Mouse (Mus musculus) erythroblast, embryonic 14.5 days (primary cell): ENCODE data around the gene Ccdc122. TPM values are rescaled to one million over a fixed set of nuclear protein-coding genes. Genes with fewer than 3 reads are reported as not detected.

Experiments used
- H3K27me3 ChIP-seq: 2 replicates; pipeline ENCODE4 v1.6.1; 2012; ENCODE audit warnings: inconsistent platforms; ENCODE audit not compliant: control insufficient read depth
- H3K36me3 ChIP-seq: 2 replicates; pipeline ENCODE4 v1.6.1; 2012; ENCODE audit warnings: mild to moderate bottlenecking, inconsistent platforms; ENCODE audit not compliant: control insufficient read depth
- H3K4me1 ChIP-seq: 2 replicates; pipeline ENCODE4 v1.6.1; 2012; ENCODE audit warnings: inconsistent platforms; ENCODE audit not compliant: control insufficient read depth
- H3K4me3 ChIP-seq: replicated peaks from 2 replicates; pipeline ENCODE3; 2012; ENCODE audit warnings: moderate library complexity, mild to moderate bottlenecking, inconsistent platforms
- H3K9me3 ChIP-seq: 2 replicates; pipeline ENCODE4 v1.6.1; 2012; ENCODE audit warnings: low read length, inconsistent platforms, mixed read lengths; ENCODE audit not compliant: control insufficient read depth
- GATA1 ChIP-seq: IDR thresholded peaks from 2 replicates; pipeline ENCODE4 v1.6.1; 2012; ENCODE audit warnings: low read length, inconsistent platforms, mixed read lengths
- TAL1 ChIP-seq: IDR thresholded peaks from 3 replicates; pipeline ENCODE4 v1.6.1; 2012; ENCODE audit warnings: low read length, inconsistent platforms, mixed read lengths
- polyA plus RNA-seq: library from polyadenylated mRNA; stranded (reverse); fragments of >175 nt; gene quantifications from 2 replicates; pipeline ENCODE4 v1.2.3, GENCODE M21; 2012

Ccdc122 gene
- polyA plus RNA-seq, 1 experiment = not detected

DNA sequence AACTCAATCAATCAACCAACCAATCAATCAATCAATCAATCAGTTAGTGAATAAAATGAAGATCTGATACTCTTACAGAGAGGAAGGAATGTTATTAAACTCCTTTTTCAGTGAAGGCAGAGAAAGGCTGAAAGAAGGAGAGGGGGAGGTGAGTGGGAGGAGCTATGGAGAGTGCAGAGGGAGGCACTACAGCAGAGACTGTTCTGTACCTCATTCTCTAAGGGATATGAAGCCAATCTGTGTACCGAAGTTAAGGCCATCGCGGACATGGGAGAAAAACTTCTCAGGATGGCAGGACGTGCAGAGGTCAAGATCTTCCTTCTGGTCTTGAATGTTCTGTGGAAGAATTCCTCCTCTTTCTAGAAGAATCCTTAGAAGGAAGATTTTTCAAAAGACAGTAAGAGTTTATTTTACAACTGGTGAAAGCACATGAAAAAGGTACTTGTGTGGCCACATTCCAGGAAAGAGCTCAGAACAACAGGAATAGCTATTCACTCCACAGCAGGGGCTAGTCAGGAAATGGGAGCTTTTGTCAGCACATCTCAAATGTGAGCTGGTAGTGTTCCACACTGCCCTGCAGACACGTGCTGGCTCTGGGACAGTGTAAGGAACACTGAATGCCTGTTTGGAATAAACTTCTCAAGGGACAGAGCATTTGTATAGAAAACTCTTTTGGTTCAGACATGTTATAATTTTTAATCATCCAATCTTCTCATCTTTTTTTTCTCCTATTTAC is 7.1 kb upstream of the Ccdc122 start:
- Histone ChIP-seq H3K4me1 (no peaks in the 10 kb centered on the region), H3K9me3 (no peaks in the 10 kb centered on the region), H3K27me3 (no peaks in the 10 kb centered on the region), H3K36me3 (no peaks in the 10 kb centered on the region; the same call in 1 of the 2 replicates), H3K4me3 (no peak overlapping the region)
- TF ChIP-seq GATA1 (no peak), TAL1 (no peak)

DNA sequence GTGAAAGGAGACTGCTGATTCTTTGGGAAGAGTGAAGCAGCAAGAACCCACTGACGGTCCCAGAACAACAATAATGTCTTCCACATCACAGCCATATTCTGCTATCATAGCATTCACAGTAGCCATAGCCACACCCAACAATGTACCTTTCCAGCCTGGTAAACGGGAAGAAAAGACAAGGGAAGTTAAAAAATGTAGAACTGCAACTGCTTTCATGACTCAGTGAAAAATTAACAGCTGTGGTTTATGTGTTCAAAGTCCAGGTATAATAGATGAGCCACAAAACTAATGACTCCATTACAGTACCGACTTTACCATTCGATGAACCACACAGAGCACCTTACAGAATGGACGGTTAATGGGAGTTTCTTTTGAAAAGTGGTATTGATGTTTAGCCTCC is 5.8 kb upstream of the Ccdc122 start:
- H3K4me3 ChIP-seq = no peak overlapping the region

DNA sequence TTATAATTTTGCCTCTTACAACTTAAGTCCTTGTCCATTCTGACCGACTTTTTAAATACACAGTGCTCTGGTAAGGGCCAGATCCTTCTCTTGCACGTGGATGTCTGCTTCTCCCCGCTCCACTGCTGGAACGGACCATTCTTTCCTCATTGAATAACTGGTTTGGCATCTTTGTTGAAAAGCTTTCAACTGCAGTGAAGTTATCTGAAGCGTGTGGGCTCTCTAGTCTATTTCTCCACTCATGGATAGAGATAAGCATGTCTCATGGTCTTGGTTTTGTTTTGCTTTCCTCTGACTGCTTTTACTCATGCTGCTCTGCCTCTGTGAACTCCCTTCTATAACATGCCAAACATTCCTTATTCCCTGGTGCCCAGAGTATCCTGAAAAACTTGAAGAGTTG is 4.1 kb upstream of the Ccdc122 start:
- Histone ChIP-seq H3K4me3 (no peak overlapping the region), H3K27me3 (peaks cover 11% of the 10 kb centered on the region), H3K4me1 (peaks cover 11% of the 10 kb centered on the region), H3K36me3 (no peaks in the 10 kb centered on the region; the same call in 1 of the 2 replicates), H3K9me3 (no peaks in the 10 kb centered on the region)
- no peak for TF ChIP-seq GATA1
- no peak for TF ChIP-seq TAL1

More for the DNA sequence above, 5.8 kb upstream of the Ccdc122 start:
- Histone ChIP-seq H3K27me3 (peaks cover 5% of the 10 kb centered on the region), H3K9me3 (no peaks in the 10 kb centered on the region), H3K4me1 (no peaks in the 10 kb centered on the region), H3K36me3 (no peaks in the 10 kb centered on the region; the same call in 1 of the 2 replicates)
- TF ChIP-seq TAL1 = no peak
- TF ChIP-seq GATA1 = no peak

DNA sequence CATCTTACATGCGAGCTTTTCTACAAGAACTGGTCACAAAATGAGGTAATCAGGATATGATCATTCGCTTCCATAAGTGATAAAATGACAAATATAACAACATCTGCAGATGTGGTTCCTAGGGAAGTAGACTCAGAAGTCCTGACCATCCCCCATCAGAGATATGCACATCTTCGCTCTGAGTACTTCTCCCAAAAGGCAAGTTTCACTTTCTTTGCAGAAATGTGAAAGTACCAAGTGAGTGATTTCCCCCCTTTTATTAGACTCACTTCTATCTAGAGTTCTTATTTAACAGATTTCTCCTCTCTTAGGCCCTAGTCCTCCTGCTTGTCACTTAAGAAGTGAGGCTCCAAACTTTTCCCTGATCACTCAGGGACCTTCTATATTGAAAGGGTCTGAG is 3.2 kb upstream of the Ccdc122 start:
- H3K4me1 ChIP-seq = peaks cover 12% of the 10 kb centered on the region
- TF ChIP-seq TAL1 (no peak), GATA1 (no peak)
- H3K9me3 ChIP-seq = no peaks in the 10 kb centered on the region
- H3K27me3 ChIP-seq = peaks cover 11% of the 10 kb centered on the region
- H3K36me3 ChIP-seq = no peaks in the 10 kb centered on the region; the same call in 1 of the 2 replicates
- H3K4me3 ChIP-seq = no peak overlapping the region

DNA sequence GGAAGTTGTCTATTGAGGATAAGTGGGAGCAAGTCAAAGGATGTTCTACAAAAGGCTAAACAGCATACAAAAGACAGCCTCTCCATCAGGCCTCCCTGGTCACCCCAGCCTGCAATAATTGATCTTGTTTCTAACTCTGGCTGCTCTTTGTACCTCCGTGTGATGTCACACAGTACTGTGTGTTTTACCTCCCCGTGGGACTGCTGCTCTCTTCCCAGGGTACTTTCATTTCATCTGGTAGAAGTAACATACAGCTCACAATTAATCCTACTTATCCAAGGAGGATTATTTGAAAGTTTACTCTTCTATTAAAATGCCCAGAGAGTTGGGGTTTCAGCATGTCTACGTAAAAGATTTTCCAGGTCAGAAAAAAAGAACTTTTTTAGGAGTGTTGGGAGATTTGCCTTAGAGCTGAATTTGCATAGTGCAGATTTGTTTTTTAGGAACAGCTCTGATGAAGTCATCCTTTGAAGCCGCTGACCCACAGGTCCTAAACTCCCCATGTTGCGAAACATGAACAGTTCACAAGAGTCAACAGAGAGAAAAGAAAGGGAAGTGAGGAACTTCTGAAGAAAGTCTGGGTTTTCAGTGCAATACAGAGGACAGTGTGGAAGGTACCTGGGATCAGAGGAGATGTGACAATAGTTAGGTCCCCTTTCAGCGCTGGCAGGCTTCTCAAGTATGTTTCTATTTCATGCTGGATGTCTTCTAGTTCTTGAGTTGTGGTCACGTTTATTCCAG is 2.2 kb upstream of the Ccdc122 start:
- Histone ChIP-seq H3K9me3 (no peaks in the 10 kb centered on the region), H3K4me1 (peaks cover 12% of the 10 kb centered on the region), H3K36me3 (no peaks in the 10 kb centered on the region; the same call in 1 of the 2 replicates), H3K27me3 (peaks cover 11% of the 10 kb centered on the region), H3K4me3 (no peak overlapping the region)
- TF ChIP-seq GATA1 = no peak
- TF ChIP-seq TAL1 = no peak

DNA sequence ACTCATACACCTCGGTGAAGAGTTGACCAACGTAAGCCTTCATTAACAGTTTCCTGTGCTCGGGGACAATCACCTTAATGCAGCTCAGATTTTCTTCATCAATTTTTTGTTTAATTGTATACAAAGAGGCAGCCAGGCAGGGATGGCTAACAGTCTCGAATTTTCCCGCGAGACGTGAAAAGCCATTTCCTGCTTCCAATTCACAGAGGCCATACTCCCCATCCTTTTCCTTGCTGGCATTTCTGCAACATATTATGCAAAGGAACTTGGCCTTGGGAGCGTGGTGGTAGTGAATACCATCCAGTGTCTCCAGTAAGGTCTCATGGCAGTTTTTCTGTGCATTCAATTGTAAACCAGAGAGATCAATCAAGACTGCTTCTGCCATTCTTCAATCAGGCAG is 1.6 kb upstream of the Ccdc122 start:
- H3K4me1 ChIP-seq = peaks cover 12% of the 10 kb centered on the region
- H3K9me3 ChIP-seq = no peaks in the 10 kb centered on the region
- H3K27me3 ChIP-seq = peaks cover 11% of the 10 kb centered on the region
- no peaks in the 10 kb centered on the region; the same call in 1 of the 2 replicates for H3K36me3 ChIP-seq
- no peak overlapping the region for H3K4me3 ChIP-seq
- no peak for TF ChIP-seq GATA1
- no peak for TF ChIP-seq TAL1

DNA sequence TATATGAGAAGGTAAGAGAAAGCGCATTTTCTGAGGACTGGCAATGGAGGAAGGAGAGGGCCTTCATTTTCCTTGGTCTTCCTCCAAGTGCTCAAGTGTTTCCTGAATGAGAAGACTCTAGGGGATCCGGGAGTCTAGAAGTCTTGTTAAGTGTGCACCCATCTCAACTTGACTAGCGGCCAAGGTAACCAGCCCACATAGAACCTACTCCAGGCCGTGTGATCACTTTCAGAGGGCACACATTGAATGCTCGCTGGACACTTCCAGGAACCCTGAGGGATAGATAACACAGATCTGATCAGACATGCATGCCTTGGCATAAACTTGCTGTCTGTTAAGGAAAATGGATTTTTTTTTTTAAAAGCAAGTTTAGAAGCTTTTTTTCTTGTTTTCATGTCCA is 758 bp downstream of the Ccdc122 start:
- H3K9me3 ChIP-seq = no peaks in the 10 kb centered on the region
- no peaks in the 10 kb centered on the region; the same call in 1 of the 2 replicates for H3K36me3 ChIP-seq
- TF ChIP-seq TAL1 = no peak
- no peak for TF ChIP-seq GATA1
- no peak overlapping the region for H3K4me3 ChIP-seq
- H3K27me3 ChIP-seq = peaks cover 11% of the 10 kb centered on the region
- H3K4me1 ChIP-seq = peaks cover 12% of the 10 kb centered on the region

DNA sequence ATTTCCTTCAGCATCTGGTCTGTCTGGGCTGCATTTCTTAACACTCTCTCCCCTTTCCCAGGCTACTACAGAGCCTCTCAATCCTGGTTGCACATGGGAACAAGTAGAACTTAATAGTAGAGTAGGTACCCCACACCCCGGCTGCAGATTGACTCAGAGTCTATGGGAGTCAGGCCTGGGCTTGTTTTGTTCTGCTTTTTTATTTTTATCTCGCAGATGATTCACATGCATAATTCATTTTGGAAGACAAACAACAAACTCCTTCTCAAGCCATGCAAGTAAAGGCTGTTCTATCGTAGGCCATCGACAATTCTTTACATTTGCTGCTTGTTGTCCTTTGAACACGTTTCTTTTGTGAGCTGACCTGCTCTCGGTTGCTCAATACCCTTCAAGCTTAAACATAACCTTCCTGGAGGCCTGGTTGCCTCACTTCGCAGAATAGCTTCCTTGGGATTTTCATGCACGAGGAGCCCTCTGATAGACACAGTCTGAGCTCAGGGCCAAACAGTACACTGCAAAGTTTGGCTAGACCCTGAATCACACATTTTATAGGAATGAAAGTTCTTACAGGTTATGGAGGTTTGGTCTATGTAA is 1.4 kb downstream of the Ccdc122 start:
- peaks cover 11% of the 10 kb centered on the region for H3K27me3 ChIP-seq
- H3K36me3 ChIP-seq = no peaks in the 10 kb centered on the region
- H3K4me3 ChIP-seq = no peak overlapping the region
- peaks cover 12% of the 10 kb centered on the region for H3K4me1 ChIP-seq
- no peaks in the 10 kb centered on the region for H3K9me3 ChIP-seq
- TF ChIP-seq GATA1 (no peak), TAL1 (no peak)

DNA sequence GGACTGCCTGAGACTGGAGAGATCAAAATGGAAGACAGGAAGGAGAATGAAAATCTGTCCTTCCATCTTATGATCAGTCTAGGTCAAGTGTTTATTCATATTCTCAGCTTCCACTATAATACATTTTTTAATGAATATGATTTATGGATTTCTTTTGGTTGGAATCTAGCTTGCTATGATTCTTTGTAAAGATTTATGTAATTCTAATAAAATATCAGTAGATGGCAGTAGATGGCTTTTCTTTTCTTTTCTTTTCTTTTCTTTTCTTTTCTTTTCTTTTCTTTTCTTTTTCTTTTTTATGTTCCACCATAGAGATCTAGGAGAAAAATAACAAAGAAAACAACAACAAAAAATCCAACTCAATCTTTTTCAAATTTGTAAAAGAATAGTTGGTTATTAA is 16.7 kb downstream of the Ccdc122 start:
- no peak for TF ChIP-seq TAL1
- TF ChIP-seq GATA1 = no peak
- H3K27me3 ChIP-seq = no peaks in the 10 kb centered on the region
- H3K9me3 ChIP-seq = peaks cover 3% of the 10 kb centered on the region; the same call in 1 of the 2 replicates
- H3K36me3 ChIP-seq = no peaks in the 10 kb centered on the region
- H3K4me1 ChIP-seq = no peaks in the 10 kb centered on the region
- H3K4me3 ChIP-seq = no peak overlapping the region
